Mouse (Mus musculus) activated CD4-positive, CD25-positive, alpha-beta regulatory T cell, adult 9 weeks (primary cell): Measurements from ENCODE around the gene F830045P16Rik. TPM values are rescaled to one million over a fixed set of nuclear protein-coding genes. Genes with fewer than 3 reads are reported as not detected.

ENCODE experiments used
- polyA plus RNA-seq: library from polyadenylated mRNA; unstranded; fragments of 100-300 nt; shearing (Covaris generic); gene quantifications from one replicate; pipeline ENCODE4 v1.2.1, GENCODE M21; 2017

The F830045P16Rik gene
- not detected for polyA plus RNA-seq

GRCm38 (mm10) chr2:129536377-129536776 lies at the start of gene F830045P16Rik:
TSS of gene F830045P16Rik (minus strand) at chr2:129536602.

Other genes starting within 250 kb of the F830045P16Rik start
- 4.7 TPM for gene Ckap2l, start 239.4 kb downstream of the F830045P16Rik start, polyA plus RNA-seq
- not detected for gene Il1a, start 226.6 kb downstream of the F830045P16Rik start, polyA plus RNA-seq
- gene Il1b, start 165.5 kb downstream of the F830045P16Rik start, polyA plus RNA-seq: not detected
- gene Sirpa, start 56.2 kb upstream of the F830045P16Rik start, polyA plus RNA-seq: 2.3 TPM
- not detected for gene Pdyn, start 163.2 kb upstream of the F830045P16Rik start, polyA plus RNA-seq